Mouse (Mus musculus): ENCODE measurements around the gene Tns1.

DNA sequence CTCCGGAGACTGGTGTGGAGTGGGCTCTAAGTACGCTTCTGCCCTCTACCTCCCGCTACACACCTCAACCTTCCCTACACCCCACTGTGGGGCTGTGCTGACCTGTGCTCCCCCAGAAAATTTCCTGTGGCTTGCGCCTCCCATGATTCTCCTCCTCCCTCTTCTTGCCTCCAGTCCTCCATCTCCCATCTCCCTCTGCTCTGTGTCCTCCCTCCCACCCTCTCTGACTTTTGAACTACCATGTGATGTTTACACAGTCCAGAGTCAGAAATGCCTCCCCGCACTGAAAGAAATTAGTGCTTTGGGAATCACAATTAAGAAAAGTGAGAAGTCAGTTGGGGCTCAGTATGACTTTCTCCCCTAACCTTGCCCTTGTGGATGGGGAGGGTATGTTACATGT lies 64.7 kb downstream of the Tns1 start:
- TF ChIP-seq GATA1 (IDR thresholded peaks at IDR 0.05; ENCODE audit: borderline replicate concordance, low read length) (no peak), FLI1 (IDR thresholded peaks at IDR 0.05; ENCODE audit: low read length) (no peak)

Data from megakaryocyte, embryonic 14.5 days (primary cell).